Comparison of ENCODE assay signal across 32 mouse cellular contexts in genomic region chr10:128089842-128090241, GRCm38 (mm10). TPM values are rescaled to one million over a fixed set of nuclear protein-coding genes. Genes with fewer than 3 reads are reported as not detected.
A peak's percentile ranks its signal among the peaks of the same experiment; 100 is the strongest.
DNase-seq lines count a peak whose midpoint lies in the region; ATAC-seq and TF ChIP-seq lines count a peak whose summit lies in the region.
"Had no signal": no experiment of that assay in that cellular context is flagged by ENCODE, and none has a peak within 500 bp of the region (broad histone marks: within the 10 kb centered on the region; RNA-seq: fewer than 3 reads in every experiment).

No protein-coding gene starts in this region.

- peak overlapping the region; percentile 88; the same call in 1 of the 2 replicates for H3K27ac ChIP-seq in gastrocnemius, adult 2 months
- 0 out of 2 replicates have a peak overlapping the region, but pooled peaks have one; percentile 21 for H3K27ac ChIP-seq in intestine, embryonic 16.5 days (ENCODE audit: low read length)
- no peak overlapping the region for H3K27ac ChIP-seq in intestine, embryonic 15.5 days
- H3K27ac ChIP-seq in testis, adult 2 months (ENCODE audit: control insufficient read depth, insufficient read depth, low read depth, low read length), result peak overlapping the region; percentile 41; the same call in 1 of the 2 replicates
- H3K27ac ChIP-seq: embryonic facial prominence, embryonic 12.5 days; heart, embryonic 10.5 days; hindbrain, embryonic 10.5 days; left cerebral cortex, adult 2 months; limb, embryonic 12.5 days; macrophage; neural tube, embryonic 15.5 days had no signal

- H3K9me3 ChIP-seq in intestine, embryonic 16.5 days (ENCODE audit: control insufficient read depth, low read length), result no peaks in the 10 kb centered on the region
- H3K9me3 ChIP-seq in intestine, embryonic 15.5 days, result no peaks in the 10 kb centered on the region
- H3K9me3 ChIP-seq: embryonic facial prominence, embryonic 12.5 days; G1E; heart, embryonic 10.5 days; hindbrain, embryonic 10.5 days; hindbrain, embryonic 15.5 days; limb, embryonic 12.5 days; neural tube, embryonic 15.5 days; stomach, embryonic 15.5 days had no signal

- 61% methylated on average over 5 of the region's 5 CpGs for WGBS in intestine, embryonic 16.5 days
- 56% methylated on average over 5 of the region's 5 CpGs for WGBS in intestine, embryonic 15.5 days

- peaks cover 27% of the 10 kb centered on the region for H3K4me1 ChIP-seq in intestine, embryonic 16.5 days (ENCODE audit: control insufficient read depth, insufficient read depth, low read length)
- peaks cover 32% of the 10 kb centered on the region for H3K4me1 ChIP-seq in intestine, embryonic 15.5 days (replicated peaks)
- peaks cover 14% of the 10 kb centered on the region for H3K4me1 ChIP-seq in testis, adult 2 months (ENCODE audit: control insufficient read depth, insufficient read depth, low read length)

- no peak overlapping the region for H3K4me2 ChIP-seq in intestine, embryonic 16.5 days (ENCODE audit: low read depth, low read length)
- H3K4me2 ChIP-seq in intestine, embryonic 15.5 days (replicated peaks), result no peak overlapping the region
- H3K4me2 ChIP-seq: embryonic facial prominence, embryonic 12.5 days; hindbrain, embryonic 15.5 days; limb, embryonic 12.5 days; neural tube, embryonic 15.5 days had no signal

- peaks cover 30% of the 10 kb centered on the region for H3K36me3 ChIP-seq in intestine, embryonic 16.5 days (ENCODE audit: control insufficient read depth, insufficient read depth, low read length)
- H3K36me3 ChIP-seq in intestine, embryonic 15.5 days, result peaks cover 40% of the 10 kb centered on the region
- peaks cover 8% of the 10 kb centered on the region for H3K36me3 ChIP-seq in testis, adult 2 months (ENCODE audit: control insufficient read depth, insufficient read depth, low read length)

- no peak for DNase-seq in gastrocnemius, adult 2 months
- no peak for DNase-seq in gastrocnemius, postnatal 4 days (ENCODE audit: low spot score in 2 of 2)
- no peak for DNase-seq in testis, postnatal 10 days (ENCODE audit: low spot score)
- no peak for DNase-seq in right cerebral cortex, postnatal 10 days (ENCODE audit: low spot score in 2 of 2)
- DNase-seq: adrenal gland, postnatal 10 days; cerebellum, adult 8-10 months; gastrocnemius, postnatal 25 days; heart, postnatal 10 days; kidney, adult 8-10 months; kidney, postnatal 10 days; lung, adult 18-20 months; midbrain, embryonic 14.5 days; retina, postnatal 1 day; right cerebral cortex, postnatal 25 days; thymus, adult 18-20 months; thymus, postnatal 25 days had no signal

- no peak overlapping the region for H3K4me3 ChIP-seq in gastrocnemius, adult 2 months
- H3K4me3 ChIP-seq in intestine, embryonic 16.5 days (ENCODE audit: low read length), result no peak overlapping the region
- no peak overlapping the region for H3K4me3 ChIP-seq in intestine, embryonic 15.5 days (replicated peaks)
- H3K4me3 ChIP-seq in testis, adult 2 months (ENCODE audit: control insufficient read depth, low read depth, low read length), result peak overlapping the region; percentile 85
- H3K4me3 ChIP-seq: embryonic facial prominence, embryonic 12.5 days; hindbrain, embryonic 15.5 days; left cerebral cortex, adult 2 months; limb, embryonic 12.5 days; neural tube, embryonic 15.5 days had no signal

- intact Hi-C loops in gastrocnemius, adult 2 months (cut with DNase I), result loop anchor here (2.0 to 5.0 kb wide), 2 partner anchors 52 to 97 kb away; no protein-coding TSS in a partner anchor

- no peak for TF ChIP-seq CTCF in gastrocnemius, adult 2 months (IDR thresholded peaks at IDR 0.05)
- no peak for TF ChIP-seq CTCF in testis, adult 2 months (IDR thresholded peaks at IDR 0.05; ENCODE audit: control insufficient read depth, insufficient read depth, insufficient replicate concordance, low read depth, low read length)

- no peak for TF ChIP-seq POLR2A in testis, adult 2 months (IDR thresholded peaks at IDR 0.05; ENCODE audit: control insufficient read depth, low read depth, low read length)

- H3K27me3 ChIP-seq in intestine, embryonic 16.5 days (replicated peaks; ENCODE audit: control insufficient read depth, insufficient read depth, low read length), result no peaks in the 10 kb centered on the region
- H3K27me3 ChIP-seq in intestine, embryonic 15.5 days (replicated peaks), result no peaks in the 10 kb centered on the region
- H3K27me3 ChIP-seq in testis, adult 2 months (ENCODE audit: control insufficient read depth, insufficient read depth, low read length), result no peaks in the 10 kb centered on the region
- H3K27me3 ChIP-seq: embryonic facial prominence, embryonic 12.5 days; hindbrain, embryonic 15.5 days; limb, embryonic 12.5 days; neural tube, embryonic 15.5 days; Patski; stomach, embryonic 15.5 days had no signal

- ATAC-seq in intestine, embryonic 16.5 days, result no peak
- no peak for ATAC-seq in intestine, embryonic 15.5 days
- ATAC-seq: forebrain, embryonic 14.5 days; lung, postnatal 0 days; Patski had no signal

- H3K9ac ChIP-seq in intestine, embryonic 16.5 days (ENCODE audit: low read depth, low read length), result no peak overlapping the region
- no peak overlapping the region for H3K9ac ChIP-seq in intestine, embryonic 15.5 days
- H3K9ac ChIP-seq: embryonic facial prominence, embryonic 12.5 days; hindbrain, embryonic 15.5 days; limb, embryonic 12.5 days; neural tube, embryonic 15.5 days; stomach, embryonic 15.5 days had no signal

RNA-seq across cellular contexts. Expression of gene Baz2a, which starts 1.5 kb away (rescaled TPM):
- 10 to 100 TPM; 12.7 to 13.2 TPM for total RNA-seq in gastrocnemius, adult 2 months (2021)
- 10 to 100 TPM; 24.4 to 24.8 TPM for total RNA-seq in gastrocnemius, postnatal 4 days (2021)
- 9.6 and 10.1 TPM in 2 replicates for polyA plus RNA-seq in intestine, embryonic 16.5 days (2015; fragmentation: Nextera tagmentation; extraction: Ambion mirVana)
- 11.7 and 12.5 TPM in 2 replicates for polyA plus RNA-seq in intestine, embryonic 15.5 days (2015; fragmentation: Nextera tagmentation; extraction: Ambion mirVana)
- 90.5 and 100 TPM in 2 replicates for polyA plus RNA-seq in testis, adult 2 months (2012; rRNA removed)

RNA-seq across cellular contexts. Expression of gene Atp5b, which starts 6.8 kb away (rescaled TPM):
- 1,000 to 10,000 TPM; 3,225 to 4,497 TPM for total RNA-seq in gastrocnemius, adult 2 months (2021)
- 1,000 to 10,000 TPM; 3,386 to 3,414 TPM for total RNA-seq in gastrocnemius, postnatal 4 days (2021)
- 3,551 and 3,599 TPM in 2 replicates for polyA plus RNA-seq in intestine, embryonic 16.5 days (2015; fragmentation: Nextera tagmentation; extraction: Ambion mirVana)
- 3,029 and 3,109 TPM in 2 replicates for polyA plus RNA-seq in intestine, embryonic 15.5 days (2015; fragmentation: Nextera tagmentation; extraction: Ambion mirVana)
- 805 and 830 TPM in 2 replicates for polyA plus RNA-seq in testis, adult 2 months (2012; rRNA removed)

RNA-seq across cellular contexts. Expression of gene Ptges3, which starts 31.1 kb away (rescaled TPM):
- total RNA-seq in gastrocnemius, adult 2 months (2021), result 10 to 100 TPM; 75.4 to 81.3 TPM
- 100 to 1,000 TPM; 108 to 110 TPM for total RNA-seq in gastrocnemius, postnatal 4 days (2021)
- polyA plus RNA-seq in intestine, embryonic 16.5 days (2015; fragmentation: Nextera tagmentation; extraction: Ambion mirVana), result 371 and 401 TPM in 2 replicates
- polyA plus RNA-seq in intestine, embryonic 15.5 days (2015; fragmentation: Nextera tagmentation; extraction: Ambion mirVana), result 482 and 586 TPM in 2 replicates
- 41.6 and 42.7 TPM in 2 replicates for polyA plus RNA-seq in testis, adult 2 months (2012; rRNA removed)

RNA-seq across cellular contexts. Expression of gene Naca, which starts 54.5 kb away (rescaled TPM):
- 100 to 1,000 TPM; 385 to 418 TPM for total RNA-seq in gastrocnemius, adult 2 months (2021)
- total RNA-seq in gastrocnemius, postnatal 4 days (2021), result 100 to 1,000 TPM; 673 TPM
- 686 and 732 TPM in 2 replicates for polyA plus RNA-seq in intestine, embryonic 16.5 days (2015; fragmentation: Nextera tagmentation; extraction: Ambion mirVana)
- polyA plus RNA-seq in intestine, embryonic 15.5 days (2015; fragmentation: Nextera tagmentation; extraction: Ambion mirVana), result 779 and 830 TPM in 2 replicates
- 229 and 234 TPM in 2 replicates for polyA plus RNA-seq in testis, adult 2 months (2012; rRNA removed)
